Mouse (Mus musculus) myocyte (in vitro differentiated cells): ENCODE data around the gene Zwilch. TPM values are rescaled to one million over a fixed set of nuclear protein-coding genes. Genes with fewer than 3 reads are reported as not detected.
"Not testable (repeated sequence)": the region's sequence is repeated elsewhere in the genome, so short reads cannot be mapped to it uniquely, and the experiment has no call there.

Experiments used
- H3K27me3 ChIP-seq: one replicate; pipeline ENCODE4 v1.6.1; 2011; ENCODE audit not compliant: control insufficient read depth, insufficient read depth, insufficient read length
- H3K36me3 ChIP-seq: one replicate; pipeline ENCODE4 v1.6.1; 2011; ENCODE audit not compliant: control insufficient read depth, insufficient read depth
- H3K4me2 ChIP-seq: one replicate; pipeline ENCODE4 v1.6.1; 2011; ENCODE audit warnings: low read depth, control low read depth
- H3K4me3 ChIP-seq: one replicate; pipeline ENCODE4 v1.5.1; 2011; ENCODE audit warnings: mild to moderate bottlenecking, control low read depth, moderate library complexity
- H3K79me2 ChIP-seq: one replicate; pipeline ENCODE4 v1.6.1; 2011; ENCODE audit not compliant: control insufficient read depth, insufficient read depth
- H3ac ChIP-seq: one replicate; pipeline ENCODE4 v1.6.1; 2011; ENCODE audit not compliant: control insufficient read depth, insufficient read length
- CEBPB ChIP-seq: IDR thresholded peaks from 2 replicates; pipeline ENCODE4 v1.6.1; 2011; ENCODE audit warnings: mild to moderate bottlenecking, moderate library complexity; ENCODE audit not compliant: poor library complexity, insufficient read depth, severe bottlenecking
- E2F4 ChIP-seq: IDR thresholded peaks from one replicate; pipeline ENCODE4 v1.6.1; 2011; ENCODE audit warnings: mild to moderate bottlenecking, control low read depth, moderate library complexity; ENCODE audit not compliant: insufficient read depth
- MAX ChIP-seq: IDR thresholded peaks from one replicate; pipeline ENCODE4 v1.6.1; 2011; ENCODE audit warnings: low read depth, mild to moderate bottlenecking, control low read depth
- MYOD1 ChIP-seq, 3 experiments: IDR thresholded peaks; one replicate each; pipeline ENCODE4 v1.6.1; 2011; ENCODE audit warnings: control low read depth in 2 of 3, low read depth in 2 of 3, mild to moderate bottlenecking in 2 of 3, moderate library complexity in 1 of 3; ENCODE audit not compliant: insufficient read length in 2 of 3, control insufficient read depth in 1 of 3
- MYOG ChIP-seq, 3 experiments: IDR thresholded peaks; one replicate each; pipeline ENCODE4 v1.6.1; 2011; ENCODE audit warnings: control low read depth in 2 of 3, low read depth in 2 of 3, mild to moderate bottlenecking in 2 of 3; ENCODE audit not compliant: insufficient read length in 2 of 3, control insufficient read depth in 1 of 3, insufficient read depth in 1 of 3
- POLR2A ChIP-seq: IDR thresholded peaks from one replicate; pipeline ENCODE4 v1.6.1; 2011; ENCODE audit warnings: low read depth, mild to moderate bottlenecking, control low read depth, moderate library complexity; ENCODE audit not compliant: insufficient read length
- POLR2AphosphoS2 ChIP-seq: IDR thresholded peaks from one replicate; pipeline ENCODE4 v1.6.1; 2011; ENCODE audit warnings: low read depth, control low read depth; ENCODE audit not compliant: insufficient read length
- REST ChIP-seq: IDR thresholded peaks from one replicate; pipeline ENCODE4 v1.6.1; 2011; ENCODE audit warnings: mild to moderate bottlenecking, control low read depth, moderate library complexity; ENCODE audit not compliant: insufficient read depth, insufficient read length
- SRF ChIP-seq: IDR thresholded peaks from one replicate; pipeline ENCODE4 v1.6.1; 2011; ENCODE audit warnings: low read depth; ENCODE audit not compliant: control insufficient read depth, insufficient read length
- TCF12 ChIP-seq: IDR thresholded peaks from one replicate; pipeline ENCODE4 v1.6.1; 2011; ENCODE audit warnings: mild to moderate bottlenecking, control low read depth; ENCODE audit not compliant: poor library complexity, insufficient read depth, severe bottlenecking
- TCF3 ChIP-seq: IDR thresholded peaks from one replicate; pipeline ENCODE4 v1.6.1; 2011; ENCODE audit warnings: low read depth, control low read depth; ENCODE audit not compliant: insufficient read length
- USF1 ChIP-seq: IDR thresholded peaks from one replicate; pipeline ENCODE4 v1.6.1; 2011; ENCODE audit warnings: low read depth, mild to moderate bottlenecking, control low read depth, moderate library complexity
- polyA plus RNA-seq: library from polyadenylated mRNA; unstranded; fragments of >200 nt; fragmentation: generic; extraction: Trizol; gene quantifications from one replicate; pipeline ENCODE4 v1.2.1, GENCODE M21; 2012; ENCODE audit warnings: missing spikeins

Gene Zwilch
- polyA plus RNA-seq, 1 experiment = 7.1 TPM

GRCm38 (mm10) chr9:64214452-64214851 lies 41.5 kb upstream of the Zwilch start:
- TF ChIP-seq POLR2AphosphoS2 = no peak
- no peak for TF ChIP-seq REST
- TF ChIP-seq TCF3 = no peak
- TF ChIP-seq MYOD1 (IDR thresholded peaks at IDR 0.05; ENCODE audit: control insufficient read depth in 1 of 3, insufficient read length in 2 of 3, low read depth in 2 of 3) = no peak
- no peak for TF ChIP-seq TCF12
- TF ChIP-seq SRF = no peak
- TF ChIP-seq POLR2A = no peak
- TF ChIP-seq MYOG (IDR thresholded peaks at IDR 0.05; ENCODE audit: control insufficient read depth in 1 of 3, insufficient read depth in 1 of 3, insufficient read length in 2 of 3, low read depth in 2 of 3) = no peak
- peaks cover 30% of the 10 kb centered on the region for H3K79me2 ChIP-seq
- no peaks in the 10 kb centered on the region for H3K27me3 ChIP-seq
- H3K4me3 ChIP-seq = no peak overlapping the region
- H3K36me3 ChIP-seq = peaks cover 22% of the 10 kb centered on the region
- no peak overlapping the region for H3K4me2 ChIP-seq
- H3ac ChIP-seq = no peak overlapping the region

GRCm38 (mm10) chr9:64207509-64208084 lies 34.7 kb upstream of the Zwilch start:
- TF ChIP-seq POLR2AphosphoS2 (no peak), E2F4 (no peak), MAX (no peak), TCF12 (no peak), REST (no peak), POLR2A (no peak), CEBPB (no peak), SRF (no peak), MYOD1 (IDR thresholded peaks at IDR 0.05; ENCODE audit: control insufficient read depth in 1 of 3, insufficient read length in 2 of 3, low read depth in 2 of 3) (no peak), MYOG (IDR thresholded peaks at IDR 0.05; ENCODE audit: control insufficient read depth in 1 of 3, insufficient read depth in 1 of 3, insufficient read length in 2 of 3, low read depth in 2 of 3) (no peak)
- Histone ChIP-seq H3K4me3 (no peak overlapping the region), H3K27me3 (no peaks in the 10 kb centered on the region), H3K79me2 (no peaks in the 10 kb centered on the region), H3ac (no peak overlapping the region), H3K4me2 (no peak overlapping the region), H3K36me3 (peaks cover 42% of the 10 kb centered on the region)

- Histone ChIP-seq H3K4me3 (no peak overlapping the region), H3K36me3 (peaks cover 34% of the 10 kb centered on the region), H3K27me3 (no peaks in the 10 kb centered on the region), H3K79me2 (no peaks in the 10 kb centered on the region), H3ac (no peak overlapping the region), H3K4me2 (no peak overlapping the region)
- TF ChIP-seq MYOD1 (IDR thresholded peaks at IDR 0.05; ENCODE audit: control insufficient read depth in 1 of 3, insufficient read length in 2 of 3, low read depth in 2 of 3) (no peak), POLR2A (no peak), MAX (no peak), USF1 (no peak), TCF3 (no peak), POLR2AphosphoS2 (no peak), MYOG (IDR thresholded peaks at IDR 0.05; ENCODE audit: control insufficient read depth in 1 of 3, insufficient read depth in 1 of 3, insufficient read length in 2 of 3, low read depth in 2 of 3) (no peak), REST (no peak), E2F4 (no peak), TCF12 (no peak), SRF (no peak), CEBPB (no peak)
Measured at GRCm38 (mm10) chr9:64202866-64203265, 30.0 kb upstream of the Zwilch start.

- no peak overlapping the region for H3K4me3 ChIP-seq
- H3K36me3 ChIP-seq = peaks cover 34% of the 10 kb centered on the region
- no peak for TF ChIP-seq CEBPB
- TF ChIP-seq TCF3 = no peak
- TF ChIP-seq USF1 = no peak
- H3ac ChIP-seq = no peak overlapping the region
- H3K79me2 ChIP-seq = no peaks in the 10 kb centered on the region
- H3K4me2 ChIP-seq = no peak overlapping the region
- no peaks in the 10 kb centered on the region for H3K27me3 ChIP-seq
Measured at GRCm38 (mm10) chr9:64202331-64202730, 29.4 kb upstream of the Zwilch start.

GRCm38 (mm10) chr9:64199897-64200296 lies 27.0 kb upstream of the Zwilch start:
- no peaks in the 10 kb centered on the region for H3K79me2 ChIP-seq
- TF ChIP-seq USF1 (no peak), SRF (no peak), MYOD1 (IDR thresholded peaks at IDR 0.05; ENCODE audit: control insufficient read depth in 1 of 3, insufficient read length in 2 of 3, low read depth in 2 of 3) (no peak), MAX (no peak), REST (no peak), MYOG (IDR thresholded peaks at IDR 0.05; ENCODE audit: control insufficient read depth in 1 of 3, insufficient read depth in 1 of 3, insufficient read length in 2 of 3, low read depth in 2 of 3) (no peak), POLR2A (no peak), POLR2AphosphoS2 (no peak), TCF12 (no peak), TCF3 (no peak), E2F4 (no peak), CEBPB (no peak)
- H3K4me2 ChIP-seq = no peak overlapping the region
- no peak overlapping the region for H3ac ChIP-seq
- peaks cover 24% of the 10 kb centered on the region for H3K36me3 ChIP-seq
- H3K4me3 ChIP-seq = no peak overlapping the region
- no peaks in the 10 kb centered on the region for H3K27me3 ChIP-seq

- peaks cover 16% of the 10 kb centered on the region for H3K36me3 ChIP-seq
- not testable (repeated sequence) for H3K27me3 ChIP-seq, H3K4me3 ChIP-seq, H3ac ChIP-seq, H3K4me2 ChIP-seq, H3K79me2 ChIP-seq
Measured at GRCm38 (mm10) chr9:64198763-64199418, 26.0 kb upstream of the Zwilch start.
